Mouse (Mus musculus): ENCODE results near the gene Cfap54.

Cfap54 gene

DNA sequence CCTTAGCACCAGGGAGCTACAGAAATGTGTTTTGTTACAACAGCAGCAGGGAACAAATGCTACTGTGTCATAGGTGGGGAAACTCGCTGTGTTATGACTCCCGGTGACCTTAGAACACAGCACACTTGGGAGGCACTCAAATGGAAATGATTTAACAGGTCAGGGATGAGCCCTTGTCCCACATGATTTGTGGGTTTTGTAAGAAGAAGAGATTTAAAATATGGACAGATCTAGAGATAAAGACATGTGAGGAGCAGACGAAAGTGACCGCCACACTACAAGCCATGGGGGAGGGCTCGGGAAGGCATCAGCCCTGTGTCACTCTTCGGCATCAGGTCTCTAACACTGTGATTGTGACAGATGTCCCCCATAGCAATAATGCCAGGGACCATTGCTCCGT lies 144.3 kb downstream of the Cfap54 start:
- DNase-seq (ENCODE audit: low spot score), result no peak

DNA sequence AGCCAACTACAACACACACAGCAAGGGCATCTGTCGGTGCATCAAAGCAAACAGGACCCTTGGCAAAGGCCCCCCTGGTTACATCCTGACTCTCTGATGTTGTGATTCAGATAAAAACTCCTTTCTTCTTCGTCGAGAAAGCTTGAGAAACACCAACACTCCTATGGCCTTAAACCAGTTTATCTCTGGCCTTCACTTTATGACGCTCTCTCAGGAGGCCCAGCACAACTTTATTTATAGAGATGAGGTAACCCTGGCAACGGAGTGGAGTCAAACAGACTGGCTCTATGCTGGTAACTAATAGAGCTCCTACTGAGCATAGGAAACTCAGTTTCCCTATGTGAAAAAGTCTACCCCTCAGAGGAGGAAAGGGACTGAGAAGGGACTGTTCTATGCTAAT lies 146.9 kb downstream of the Cfap54 start:
- no peak for DNase-seq (ENCODE audit: low spot score)

DNA sequence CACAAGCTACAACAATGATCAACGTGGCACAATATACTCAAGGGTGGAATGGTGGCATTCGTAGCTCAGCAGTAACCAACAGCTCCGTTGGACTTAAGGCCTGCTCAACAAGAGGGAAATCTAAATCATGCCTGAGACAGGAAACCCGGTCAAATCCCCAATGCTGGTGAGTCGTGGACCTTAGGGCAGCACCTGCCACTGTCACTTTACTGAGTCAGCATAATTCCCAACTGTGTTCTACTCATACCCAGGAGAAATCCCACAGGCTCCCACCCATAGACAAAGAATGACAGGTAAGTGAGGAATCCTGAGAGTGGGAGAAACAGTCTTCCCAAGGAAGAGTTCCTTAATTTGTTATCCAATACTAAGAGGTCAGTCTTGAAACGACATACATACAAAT lies 147.8 kb downstream of the Cfap54 start:
- no peak for DNase-seq (ENCODE audit: low spot score)

DNA sequence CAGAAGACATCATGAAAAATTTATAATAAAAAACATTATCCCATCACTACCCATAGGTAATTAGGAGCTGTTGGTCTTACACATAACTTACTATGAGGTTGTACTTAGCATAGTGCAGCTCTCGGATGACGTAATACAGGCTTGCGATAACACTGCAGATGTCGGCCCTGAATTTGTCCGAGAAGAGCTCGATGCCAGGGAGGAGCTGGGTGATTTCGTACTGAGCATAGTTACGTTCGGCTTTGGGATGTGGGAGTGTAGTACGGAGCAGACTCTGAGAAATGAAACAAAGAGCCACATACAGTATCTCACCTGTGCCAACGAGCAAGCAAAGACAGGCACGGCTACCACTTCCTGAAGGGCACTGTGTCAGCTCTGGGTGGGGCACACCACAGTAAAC lies 149.0 kb downstream of the Cfap54 start:
- DNase-seq (ENCODE audit: low spot score), result no peak

DNA sequence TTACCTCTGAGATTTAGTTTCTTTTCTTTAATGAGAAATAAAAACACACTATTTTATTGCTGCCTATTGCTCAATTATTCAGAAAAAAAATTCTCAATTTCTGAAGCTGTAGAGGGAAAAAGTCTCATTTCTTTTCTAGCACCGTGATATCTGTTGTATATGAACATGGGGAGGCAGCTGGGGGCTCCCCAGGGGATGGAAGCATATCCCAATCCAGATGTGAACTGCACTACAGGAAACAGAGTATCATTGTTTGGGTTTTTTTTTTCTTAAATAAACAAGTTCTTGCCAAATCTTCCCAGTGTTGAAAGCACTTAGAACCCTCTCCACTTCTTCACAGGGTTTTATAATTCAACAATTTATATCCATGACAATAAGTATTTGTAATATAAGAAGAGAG lies 151.4 kb downstream of the Cfap54 start:
- no peak for DNase-seq (ENCODE audit: low spot score)

DNA sequence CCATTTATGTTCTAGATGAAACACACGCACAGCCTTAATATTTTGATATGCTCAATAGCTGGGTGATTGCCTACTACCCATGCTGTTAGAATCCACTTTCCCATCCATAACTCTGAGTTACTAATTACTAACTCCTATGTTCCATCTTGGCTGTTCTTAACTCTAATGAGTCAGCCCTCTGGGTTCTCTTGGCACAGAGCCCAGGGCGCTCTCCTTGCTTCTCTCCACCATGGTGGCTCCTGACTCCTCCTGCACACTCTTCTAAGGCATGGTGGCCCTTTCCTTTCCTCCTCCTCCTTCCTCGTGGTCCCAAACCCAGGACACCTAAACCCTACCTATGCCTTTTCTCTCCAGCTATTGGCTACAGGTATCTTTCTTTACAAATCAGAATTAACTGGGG lies 153.2 kb downstream of the Cfap54 start:
- DNase-seq (ENCODE audit: low spot score), result no peak

DNA sequence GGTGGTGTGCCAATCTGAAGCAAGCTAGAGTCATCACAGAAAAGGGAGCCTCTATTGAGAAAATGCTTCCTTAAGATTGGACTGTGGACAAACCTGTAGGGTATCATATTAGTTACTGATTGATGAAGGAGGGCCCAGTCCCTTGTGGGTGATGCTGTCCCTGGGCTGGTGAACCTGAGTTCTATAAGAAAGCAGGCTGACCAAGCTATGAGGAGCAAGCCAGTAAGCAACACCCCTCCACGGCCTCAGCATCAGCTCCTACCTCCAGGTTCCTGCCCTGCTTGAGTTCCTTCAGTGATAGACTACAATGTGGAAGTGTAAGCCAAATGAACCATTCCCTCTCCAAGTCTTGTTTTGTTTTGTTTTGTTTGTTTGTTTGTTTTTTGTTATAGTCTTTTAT lies 162.9 kb downstream of the Cfap54 start:
- DNase-seq (ENCODE audit: low spot score), result no peak

DNA sequence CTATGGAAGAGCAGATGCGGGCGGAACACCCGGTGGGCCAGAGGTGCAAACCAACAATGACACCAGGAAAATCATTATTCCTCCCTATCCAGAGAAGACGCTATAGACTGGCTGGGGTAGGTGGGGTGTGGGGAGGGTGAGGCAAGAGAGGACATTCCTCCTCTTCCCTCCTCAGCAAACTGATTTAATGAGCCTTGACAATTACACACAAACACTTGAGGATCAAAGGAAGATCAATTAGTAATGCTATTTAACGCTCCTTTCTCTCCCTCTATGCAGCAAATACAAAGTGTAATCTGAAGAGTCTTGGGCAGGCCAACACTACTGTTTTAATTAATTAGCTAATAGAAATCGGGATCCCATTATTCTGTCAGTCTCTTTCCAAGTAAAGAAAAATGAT lies 174.2 kb downstream of the Cfap54 start:
- DNase-seq (ENCODE audit: low spot score), result no peak

DNA sequence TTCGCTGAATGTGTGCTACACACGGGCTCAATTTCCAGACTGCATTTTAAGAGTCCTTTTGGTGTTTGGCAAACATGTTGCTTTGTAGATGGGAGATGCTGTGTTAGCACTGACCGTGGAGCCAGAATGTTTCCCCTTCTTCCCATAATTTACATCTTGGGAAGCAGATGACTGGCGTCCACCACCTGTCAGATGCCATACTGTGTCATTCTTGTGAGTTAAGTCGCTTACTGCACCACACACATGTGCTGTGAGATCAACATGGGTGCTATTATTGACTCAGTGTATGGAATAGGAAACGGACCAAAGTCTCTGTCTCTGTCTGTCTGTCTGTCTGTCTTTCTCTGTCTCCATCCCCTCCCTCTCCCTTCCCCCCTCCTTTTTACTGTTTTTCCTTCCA lies 193.0 kb downstream of the Cfap54 start:
- no peak for DNase-seq (ENCODE audit: low spot score)

DNA sequence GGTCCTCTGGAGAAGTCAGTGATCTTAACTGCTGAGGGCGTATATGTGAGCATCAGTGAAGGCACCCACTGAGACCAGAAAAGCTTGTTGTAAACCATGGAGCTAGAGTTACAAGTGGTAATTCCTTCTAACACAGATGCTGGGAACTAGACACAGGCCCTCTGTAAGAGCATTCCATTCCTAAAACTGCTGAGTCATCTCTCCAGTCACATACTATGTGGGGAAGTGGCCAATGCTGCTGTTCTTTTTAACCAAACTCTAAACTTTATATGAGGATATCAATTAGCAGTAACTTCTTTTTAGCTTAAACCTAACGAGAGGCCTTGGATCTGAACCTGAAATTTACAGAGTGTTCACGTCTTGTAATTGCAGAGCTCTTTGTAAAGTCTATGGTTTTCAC lies 203.4 kb downstream of the Cfap54 start:
- DNase-seq (ENCODE audit: low spot score), result no peak

DNA sequence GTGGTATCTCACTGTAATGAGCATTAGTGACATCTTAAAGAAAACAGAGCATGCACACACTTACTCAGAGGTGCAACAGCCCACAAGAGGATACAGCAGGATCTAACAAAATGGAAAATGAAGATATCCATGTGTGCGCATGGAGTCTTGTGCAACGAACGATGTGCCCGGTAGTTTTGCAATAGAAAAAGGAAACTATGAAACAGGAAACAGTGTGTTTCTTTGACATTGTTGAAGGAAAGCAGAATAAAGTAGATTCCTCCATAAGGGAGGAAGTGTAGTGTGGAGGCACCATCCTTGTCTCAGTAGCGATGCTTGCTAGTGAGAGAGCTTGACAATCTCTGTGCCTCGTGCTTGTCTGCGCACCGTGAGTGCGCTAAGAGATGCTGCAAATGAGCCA lies 240.4 kb downstream of the Cfap54 start:
- no peak for DNase-seq (ENCODE audit: low spot score)

DNA sequence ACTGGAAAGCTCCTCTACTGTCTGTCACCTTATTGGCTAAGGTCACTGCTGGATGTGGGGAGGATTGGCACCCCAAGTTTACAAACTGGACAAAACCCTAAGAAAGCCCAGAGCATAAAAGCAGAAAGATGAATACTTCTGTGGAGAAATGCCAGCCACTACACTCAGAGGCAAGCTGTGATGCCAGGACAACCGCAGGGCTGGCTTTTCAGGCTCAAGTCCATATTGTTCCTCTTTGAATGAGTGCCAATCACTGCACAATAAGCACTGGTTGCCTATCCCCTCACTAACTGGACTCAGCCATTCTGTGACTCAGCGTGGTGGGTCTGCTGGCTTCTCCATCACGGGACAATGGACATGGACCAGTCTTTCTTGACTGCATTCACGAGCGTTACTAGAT lies 243.8 kb downstream of the Cfap54 start:
- no peak for DNase-seq (ENCODE audit: low spot score)

DNA sequence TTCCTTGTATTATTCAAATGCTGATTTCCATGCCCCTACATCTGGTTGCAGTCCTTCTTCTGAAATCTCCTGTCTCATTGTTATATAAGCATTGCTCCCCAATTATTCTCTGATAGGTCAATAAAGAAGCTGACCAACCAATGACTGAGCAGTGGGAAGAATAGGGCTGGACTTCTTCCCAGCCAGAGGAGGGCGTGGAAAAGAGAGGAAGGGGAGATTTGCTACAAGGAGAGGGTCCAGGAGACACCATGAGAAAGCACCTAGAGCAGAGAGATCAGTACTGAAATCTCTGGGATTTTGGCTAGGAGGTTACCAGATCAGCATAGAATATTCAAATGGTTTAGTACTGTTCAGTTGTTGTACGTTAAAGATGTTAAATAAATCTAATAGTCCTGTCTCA lies 244.4 kb downstream of the Cfap54 start:
- no peak for DNase-seq (ENCODE audit: low spot score)

DNA sequence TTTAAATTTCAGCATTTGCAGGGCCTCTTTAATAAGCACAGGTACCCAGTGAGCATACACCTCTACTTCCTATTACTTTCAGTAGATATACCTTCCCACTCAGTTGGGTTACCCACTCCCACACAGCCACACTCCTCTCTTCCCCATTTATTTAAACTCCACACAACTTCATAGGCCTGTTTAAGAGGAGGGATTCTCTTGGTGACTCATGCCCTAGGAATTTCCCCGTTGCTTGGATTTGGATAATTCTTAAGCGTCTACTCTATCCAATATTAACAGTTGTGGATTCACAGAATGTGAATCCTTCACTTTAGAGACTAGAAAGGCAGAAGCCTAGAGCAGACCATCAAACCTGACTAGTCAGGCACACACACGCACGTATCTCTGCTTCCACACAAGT lies 259.9 kb downstream of the Cfap54 start:
- DNase-seq (ENCODE audit: low spot score), result no peak

DNA sequence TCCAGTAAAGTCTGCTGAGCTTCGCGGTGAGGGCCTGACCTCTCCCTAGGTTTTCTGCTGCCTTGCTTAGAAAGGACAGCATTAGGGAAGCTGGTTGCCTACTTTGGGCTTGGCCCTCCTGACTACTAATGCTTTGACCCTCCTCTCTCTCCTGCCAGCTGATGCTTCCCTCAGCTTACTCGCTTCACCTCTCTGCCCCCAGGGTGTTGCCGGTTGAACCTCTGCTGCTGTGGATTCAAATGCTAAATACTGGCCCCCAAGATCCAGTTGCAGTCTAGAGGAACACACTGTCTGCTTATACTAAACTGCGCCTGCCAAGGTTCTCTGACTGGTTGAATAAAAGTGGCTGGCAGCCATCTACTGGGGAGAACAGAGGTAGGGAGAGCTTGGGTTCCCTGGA lies 263.2 kb downstream of the Cfap54 start:
- DNase-seq (ENCODE audit: low spot score), result no peak

DNA sequence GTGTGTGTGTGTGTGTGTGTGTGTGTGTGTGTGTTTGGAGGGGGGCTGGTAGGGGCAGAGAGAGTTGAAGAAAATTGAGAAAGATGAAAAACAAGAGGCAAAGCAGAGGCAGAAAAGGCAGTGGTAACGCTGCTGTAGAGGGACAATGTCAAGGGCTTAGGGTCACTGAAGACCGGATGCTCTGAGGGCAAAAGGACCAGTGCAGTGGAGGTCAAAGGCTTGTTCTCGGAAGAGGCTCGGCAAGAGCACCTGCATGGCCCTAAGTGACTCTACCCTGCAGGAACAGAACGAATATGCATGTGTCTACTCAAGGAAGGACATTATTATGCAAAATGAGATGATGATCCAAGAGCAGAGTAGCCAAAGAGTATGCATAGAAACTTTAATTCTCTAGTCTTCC lies 264.5 kb downstream of the Cfap54 start:
- no peak for DNase-seq (ENCODE audit: low spot score)

DNA sequence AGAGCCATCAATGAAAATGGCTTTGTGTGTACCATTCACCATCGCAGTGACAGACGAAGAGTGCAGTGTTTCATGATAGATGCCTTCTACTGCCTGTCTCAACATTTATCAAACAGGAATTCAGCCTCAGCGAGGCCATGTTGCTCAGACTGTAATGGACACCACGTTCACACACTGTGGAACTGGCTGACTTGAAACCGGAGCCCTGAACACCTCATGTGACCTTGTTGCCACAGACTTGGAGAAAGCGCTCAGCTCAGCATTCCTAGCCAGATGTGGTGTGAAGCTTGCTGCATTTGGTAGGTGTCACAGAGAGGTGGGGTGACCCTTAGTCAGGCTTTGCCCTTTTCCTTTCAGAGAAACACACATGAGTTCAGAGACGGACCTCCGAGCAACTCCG lies 270.5 kb downstream of the Cfap54 start:
- DNase-seq (ENCODE audit: low spot score), result no peak

DNA sequence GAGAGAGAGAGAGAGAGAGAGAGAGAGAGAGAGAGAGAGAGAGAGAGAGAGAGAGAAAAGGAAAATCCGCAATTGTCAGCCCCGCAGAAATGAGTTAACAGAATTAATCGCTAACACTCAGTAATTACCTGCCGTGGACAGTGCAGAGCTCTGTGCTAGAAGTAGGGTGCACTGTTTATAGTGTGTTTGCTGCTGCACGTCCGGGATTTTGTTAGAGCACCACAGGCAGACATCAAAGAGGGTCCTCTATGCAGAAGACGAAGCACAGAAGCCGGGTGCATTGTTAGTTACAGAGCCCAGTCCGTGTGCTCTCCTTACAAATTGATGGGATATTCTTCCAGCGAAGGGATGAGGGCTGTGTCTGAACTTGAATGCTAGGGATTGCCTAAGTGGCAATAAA lies 289.5 kb downstream of the Cfap54 start:
- no peak for DNase-seq (ENCODE audit: low spot score)

DNA sequence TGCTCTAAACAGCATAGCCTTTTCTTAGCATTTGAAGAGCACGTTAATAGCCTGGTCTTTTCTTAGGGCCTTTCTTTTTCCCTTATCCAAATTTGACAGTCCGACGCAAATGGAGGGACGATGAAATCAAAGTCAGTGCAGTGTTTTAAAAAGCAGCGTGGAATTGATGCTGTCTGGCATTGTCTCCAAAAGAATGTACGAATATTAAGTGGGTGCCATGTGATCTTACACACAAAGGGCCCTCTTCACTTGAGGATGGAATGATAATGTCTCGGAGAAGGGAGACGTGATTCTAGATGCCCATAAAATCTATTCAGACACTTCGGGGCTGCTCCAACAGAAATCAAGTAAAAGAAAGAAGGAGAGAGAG lies 289.9 kb downstream of the Cfap54 start:
- no peak for DNase-seq (ENCODE audit: low spot score)

DNA sequence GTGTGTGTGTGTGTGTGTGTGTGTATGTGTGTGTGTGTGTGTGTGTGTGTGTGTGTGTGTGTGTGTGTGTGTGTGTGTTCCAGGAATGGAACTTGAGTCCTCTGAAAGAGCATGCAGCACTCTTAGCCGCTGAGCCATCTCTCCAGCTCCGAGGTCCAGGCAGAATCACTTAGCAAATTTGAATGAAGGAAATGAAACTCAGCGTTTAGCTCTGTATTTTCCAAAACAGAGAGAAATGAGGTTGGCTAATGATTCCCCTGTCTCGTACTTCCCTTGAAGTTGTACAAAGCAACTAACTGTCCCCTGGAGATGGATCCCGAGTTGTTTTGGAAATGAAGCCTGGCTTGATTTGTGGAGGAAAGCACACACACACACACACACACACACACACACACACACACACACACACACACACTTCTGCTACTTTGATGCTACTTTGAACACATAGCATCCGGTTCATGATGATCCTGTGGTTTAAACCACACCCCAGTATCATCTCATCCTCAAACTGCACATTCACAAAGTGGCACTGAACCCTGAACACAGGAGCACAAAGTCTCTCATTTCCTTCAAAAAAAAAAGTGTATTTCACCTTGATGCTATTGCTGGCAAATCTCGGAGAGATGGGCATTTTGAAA lies 290.4 kb downstream of the Cfap54 start:
- no peak for DNase-seq (ENCODE audit: low spot score)

DNA sequence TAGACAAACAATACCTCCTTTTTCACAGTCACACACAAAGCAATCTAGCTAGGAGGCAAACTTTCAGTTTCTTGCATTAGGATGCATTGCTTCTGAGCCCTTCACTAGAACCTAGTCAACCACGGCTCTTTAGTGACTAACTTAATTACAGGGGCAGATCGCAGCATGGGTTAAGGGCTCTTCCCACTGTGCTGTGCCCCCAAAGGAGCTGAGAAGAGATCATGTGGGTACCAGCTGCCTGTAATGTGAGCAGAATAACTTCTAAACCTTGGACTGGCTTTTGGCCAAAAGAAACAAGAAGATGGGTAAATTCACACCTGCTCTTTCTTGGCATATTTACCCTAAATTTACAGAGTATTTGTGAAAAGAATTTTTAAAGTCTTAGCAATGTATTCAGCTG lies 291.2 kb downstream of the Cfap54 start:
- DNase-seq (ENCODE audit: low spot score), result no peak

DNA sequence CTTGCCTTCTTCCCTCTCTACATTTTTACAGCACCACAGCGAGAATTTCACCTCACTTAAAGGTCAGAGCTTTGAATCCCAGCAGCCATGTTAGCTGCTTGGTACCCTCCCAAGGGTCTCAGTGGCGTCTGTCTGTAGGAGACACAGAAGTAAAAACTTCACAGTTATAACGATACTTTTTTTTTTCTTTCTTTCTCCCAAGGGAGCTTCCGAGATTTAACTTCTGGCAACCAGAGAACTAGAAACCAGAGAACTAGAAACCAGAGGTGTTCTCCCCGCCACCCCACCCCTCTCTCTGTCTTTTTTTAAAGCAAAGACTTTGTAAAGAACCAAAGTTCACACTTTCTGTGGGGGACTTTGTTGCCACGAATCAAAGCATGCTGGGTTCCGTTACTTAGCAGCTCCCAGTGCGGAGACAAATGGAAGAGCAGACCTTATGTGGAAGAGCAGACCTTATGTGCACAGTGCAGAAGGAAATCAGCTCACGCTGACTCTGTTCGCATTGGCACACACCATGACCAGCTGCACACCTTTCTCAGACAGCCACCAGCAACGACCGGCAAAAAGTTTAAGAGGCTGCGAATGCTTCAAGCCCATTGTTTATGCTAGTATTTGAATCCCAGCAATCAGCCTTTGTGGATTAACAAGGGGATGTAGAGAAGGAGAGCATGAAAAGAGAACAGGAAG lies 292.9 kb downstream of the Cfap54 start:
- no peak for DNase-seq (ENCODE audit: low spot score)

DNA sequence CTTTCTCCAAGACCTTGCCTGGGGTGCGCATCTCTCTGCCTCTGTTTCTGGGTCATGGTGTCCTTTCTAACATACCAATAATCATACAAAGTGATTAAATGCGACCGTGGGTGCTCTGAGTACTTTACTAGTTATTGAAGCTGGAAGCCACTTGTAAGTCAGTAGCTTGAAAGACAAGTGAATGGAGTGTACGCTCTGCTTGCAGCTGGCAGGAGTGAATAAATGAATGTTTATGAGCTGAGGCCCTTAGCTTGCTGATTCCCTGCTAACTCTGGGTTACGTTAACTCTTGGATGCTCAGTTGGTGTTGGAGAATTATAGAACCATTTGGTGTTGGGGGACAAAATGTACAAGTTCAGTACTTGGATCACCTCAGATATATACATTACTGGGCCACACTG lies 298.7 kb downstream of the Cfap54 start:
- no peak for DNase-seq (ENCODE audit: low spot score)

DNA sequence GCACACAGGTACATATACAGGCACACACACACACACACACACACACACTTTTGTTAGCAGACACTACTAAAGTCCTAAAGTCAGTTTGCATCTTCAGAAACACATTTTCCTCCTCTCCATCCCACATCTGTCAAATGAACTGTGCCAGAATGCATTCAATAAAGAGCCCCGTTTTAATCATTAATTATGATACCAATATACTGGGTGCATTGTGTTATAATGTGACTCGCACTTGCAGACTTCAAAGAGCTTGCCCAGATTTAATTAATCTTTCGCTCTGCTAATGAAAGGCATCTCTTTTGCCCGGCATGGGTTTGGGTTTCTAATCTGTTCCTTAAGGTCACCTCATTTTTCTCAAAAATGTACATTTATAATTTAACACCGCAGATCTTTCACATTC lies 327.1 kb downstream of the Cfap54 start:
- no peak for DNase-seq (ENCODE audit: low spot score)
